Mouse (Mus musculus) forebrain, embryonic 14.5 days (tissue): ENCODE data around the gene Herc3. TPM values are rescaled to one million over a fixed set of nuclear protein-coding genes. Genes with fewer than 3 reads are reported as not detected.
A peak's percentile ranks its signal among the peaks of the same experiment; 100 is the strongest.

Experiments
- ATAC-seq: fragments of 200-750 bp; cut with Nextera tagmentation; 2 replicates; pipeline ENCODE4 v1.8.0; 2017; ENCODE audit warnings: mild to moderate bottlenecking, moderate library complexity
- DNase-seq: peaks from one replicate; pipeline ENCODE4 v3.0.0-alpha.2; 2015; ENCODE audit warnings: low spot score
- H3K27ac ChIP-seq: fragments of 300-500 bp; sonication (generic); 2 replicates; pipeline ENCODE4 v1.5.1; 2014; ENCODE audit warnings: low read depth, mild to moderate bottlenecking, control low read depth, low read length, moderate library complexity
- H3K27me3 ChIP-seq: fragments of 300-500 bp; sonication (generic); replicated peaks from 2 replicates; pipeline ENCODE4 v1.6.1; 2014; ENCODE audit warnings: low read length, control low read depth, mixed read lengths; ENCODE audit not compliant: control insufficient read depth, insufficient read depth
- H3K36me3 ChIP-seq: fragments of 300-500 bp; sonication (generic); 2 replicates; pipeline ENCODE4 v1.6.1; 2014; ENCODE audit warnings: low read length, control low read depth; ENCODE audit not compliant: control insufficient read depth, insufficient read depth
- H3K4me1 ChIP-seq: fragments of 300-500 bp; sonication (generic); 2 replicates; pipeline ENCODE4 v1.6.1; 2014; ENCODE audit warnings: antibody characterized with exemption, low read length, control low read depth; ENCODE audit not compliant: control insufficient read depth, insufficient read depth
- H3K4me2 ChIP-seq: fragments of 300-500 bp; sonication (generic); 2 replicates; pipeline ENCODE4 v1.6.1; 2014; ENCODE audit warnings: mild to moderate bottlenecking, control low read depth, low read length
- H3K4me3 ChIP-seq: fragments of 300-500 bp; sonication (generic); 2 replicates; pipeline ENCODE4 v1.5.1; 2014; ENCODE audit warnings: low read depth, low read length, control low read depth
- H3K9ac ChIP-seq: fragments of 300-500 bp; sonication (generic); 2 replicates; pipeline ENCODE4 v1.6.1; 2014; ENCODE audit warnings: mild to moderate bottlenecking, low read length, control low read depth, moderate library complexity
- H3K9me3 ChIP-seq: fragments of 300-500 bp; sonication (generic); replicated peaks from 2 replicates; pipeline ENCODE4 v1.6.1; 2016; ENCODE audit warnings: low read length, control low read depth, mixed read lengths; ENCODE audit not compliant: control insufficient read depth
- WGBS: fragments of 180-500 bp; shearing (Covaris S2); extraction: QIAGEN DNeasy Blood & Tissue Kit; methylation state at CpG from one replicate; pipeline ENCODE4 v1.1.7; 2014; 5-methylcytosine and 5-hydroxymethylcytosine counted together
- polyA plus RNA-seq: library from polyadenylated mRNA; unstranded; fragments of >200 nt; fragmentation: Nextera tagmentation; extraction: Ambion mirVana; gene quantifications from 2 replicates; pipeline ENCODE4 v1.2.1, GENCODE M21; 2014

Gene Herc3
- polyA plus RNA-seq, 1 experiment from 2014 or later: 21.2 TPM

GRCm38 (mm10) chr6:58916498-58916897 lies 85.2 kb downstream of the Herc3 start:
- Histone ChIP-seq H3K4me2 (no peak overlapping the region), H3K9ac (no peak overlapping the region), H3K9me3 (no peaks in the 10 kb centered on the region), H3K27ac (no peak overlapping the region), H3K36me3 (peaks cover 3% of the 10 kb centered on the region; the same call in 1 of the 2 replicates), H3K27me3 (no peaks in the 10 kb centered on the region), H3K4me1 (no peaks in the 10 kb centered on the region), H3K4me3 (no peak overlapping the region)
- DNase-seq (no peak), ATAC-seq (no peak)
- WGBS: 83% methylated on average over 5 of the region's 5 CpGs

DNA sequence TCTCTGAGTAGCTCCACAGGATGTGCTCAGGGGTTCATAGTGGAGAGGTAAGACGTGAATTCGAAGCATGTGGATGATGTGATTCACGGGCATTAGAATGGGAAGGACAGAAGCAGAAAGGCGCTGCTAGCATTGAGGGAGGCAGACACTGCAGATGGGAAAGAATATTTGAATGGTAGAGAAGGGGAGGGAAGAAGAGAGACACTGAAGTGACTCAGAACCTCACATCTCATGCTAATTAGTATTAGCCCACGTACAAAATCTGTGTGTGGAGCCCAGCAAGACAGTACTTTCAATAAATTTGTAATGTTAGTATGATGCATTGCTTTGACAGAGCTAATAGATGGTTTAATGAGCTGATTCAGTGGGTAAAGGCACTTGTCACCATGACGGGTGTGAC lies 89.5 kb downstream of the Herc3 start:
- ATAC-seq: no peak
- Histone ChIP-seq H3K4me1 (no peaks in the 10 kb centered on the region), H3K4me2 (no peak overlapping the region), H3K27me3 (no peaks in the 10 kb centered on the region), H3K9ac (no peak overlapping the region), H3K36me3 (peaks cover 3% of the 10 kb centered on the region; the same call in 1 of the 2 replicates), H3K27ac (no peak overlapping the region), H3K9me3 (no peaks in the 10 kb centered on the region), H3K4me3 (no peak overlapping the region)
- WGBS: 77% methylated on average over 6 of the region's 6 CpGs
- DNase-seq: no peak

- H3K27me3 ChIP-seq: no peaks in the 10 kb centered on the region
- ATAC-seq: no peak
- H3K36me3 ChIP-seq: peaks cover 3% of the 10 kb centered on the region; the same call in 1 of the 2 replicates
- H3K9ac ChIP-seq: no peak overlapping the region
- 59% methylated on average over 3 of the region's 3 CpGs for WGBS
- no peaks in the 10 kb centered on the region for H3K4me1 ChIP-seq
- no peak for DNase-seq
- H3K27ac ChIP-seq: no peak overlapping the region
- no peak overlapping the region for H3K4me3 ChIP-seq
- no peak overlapping the region for H3K4me2 ChIP-seq
- H3K9me3 ChIP-seq: no peaks in the 10 kb centered on the region
Measured at GRCm38 (mm10) chr6:58921623-58922022, 90.4 kb downstream of the Herc3 start.

DNA sequence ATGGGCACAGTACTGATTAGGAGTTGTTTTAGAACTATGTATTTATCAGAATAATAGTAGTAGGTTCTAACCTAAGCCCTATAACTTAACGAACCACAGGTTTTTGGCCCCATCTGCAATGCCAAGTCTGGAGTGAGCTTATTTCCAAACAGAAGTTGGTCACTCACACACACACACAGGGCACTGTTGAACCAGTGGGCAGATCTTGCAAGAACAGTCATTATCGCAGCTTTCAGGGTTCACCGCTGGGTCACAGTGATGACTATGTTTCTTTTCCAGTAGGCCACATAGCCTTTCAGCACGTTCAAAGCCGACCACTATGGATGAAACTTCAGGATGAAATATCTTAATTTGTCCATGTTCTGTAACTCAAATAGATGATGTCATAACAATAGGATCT lies 91.2 kb downstream of the Herc3 start:
- H3K9me3 ChIP-seq: no peaks in the 10 kb centered on the region
- H3K27ac ChIP-seq: no peak overlapping the region
- no peak for ATAC-seq
- 87% methylated on average over 5 of the region's 5 CpGs for WGBS
- H3K4me1 ChIP-seq: no peaks in the 10 kb centered on the region
- no peak for DNase-seq
- H3K4me2 ChIP-seq: no peak overlapping the region
- peaks cover 3% of the 10 kb centered on the region; the same call in 1 of the 2 replicates for H3K36me3 ChIP-seq
- H3K4me3 ChIP-seq: no peak overlapping the region
- H3K27me3 ChIP-seq: no peaks in the 10 kb centered on the region
- no peak overlapping the region for H3K9ac ChIP-seq

- H3K4me1 ChIP-seq: peaks cover 9% of the 10 kb centered on the region; the same call in 1 of the 2 replicates
- no peak overlapping the region for H3K4me2 ChIP-seq
- WGBS: 76% methylated on average over 2 of the region's 2 CpGs
- H3K9me3 ChIP-seq: no peaks in the 10 kb centered on the region
- H3K4me3 ChIP-seq: no peak overlapping the region
- no peaks in the 10 kb centered on the region for H3K27me3 ChIP-seq
- H3K36me3 ChIP-seq: no peaks in the 10 kb centered on the region
- ATAC-seq (no peak), DNase-seq (no peak)
- no peak overlapping the region for H3K9ac ChIP-seq
- H3K27ac ChIP-seq: no peak overlapping the region
Measured at GRCm38 (mm10) chr6:58927881-58928280, 96.6 kb downstream of the Herc3 start.

- no peak overlapping the region for H3K27ac ChIP-seq
- ATAC-seq (peak; percentile 35; the same call in 1 of the 2 replicates), DNase-seq (peak; percentile 83)
- no peak overlapping the region for H3K9ac ChIP-seq
- no peak overlapping the region for H3K4me3 ChIP-seq
- 81% methylated on average over 9 of the region's 9 CpGs for WGBS
- H3K27me3 ChIP-seq: no peaks in the 10 kb centered on the region
- no peak overlapping the region for H3K4me2 ChIP-seq
- no peaks in the 10 kb centered on the region for H3K9me3 ChIP-seq
- H3K36me3 ChIP-seq: no peaks in the 10 kb centered on the region
- H3K4me1 ChIP-seq: peaks cover 10% of the 10 kb centered on the region; the same call in 1 of the 2 replicates
Measured at GRCm38 (mm10) chr6:58929911-58930431, 98.7 kb downstream of the Herc3 start.

- Histone ChIP-seq H3K4me3 (no peak overlapping the region), H3K27ac (no peak overlapping the region), H3K4me2 (no peak overlapping the region), H3K27me3 (no peaks in the 10 kb centered on the region), H3K4me1 (peaks cover 10% of the 10 kb centered on the region; the same call in 1 of the 2 replicates), H3K36me3 (no peaks in the 10 kb centered on the region), H3K9ac (no peak overlapping the region), H3K9me3 (no peaks in the 10 kb centered on the region)
- no peak for ATAC-seq
- no peak for DNase-seq
- 48% methylated on average over 4 of the region's 4 CpGs for WGBS
Measured at GRCm38 (mm10) chr6:58931149-58931548, 99.9 kb downstream of the Herc3 start.

DNA sequence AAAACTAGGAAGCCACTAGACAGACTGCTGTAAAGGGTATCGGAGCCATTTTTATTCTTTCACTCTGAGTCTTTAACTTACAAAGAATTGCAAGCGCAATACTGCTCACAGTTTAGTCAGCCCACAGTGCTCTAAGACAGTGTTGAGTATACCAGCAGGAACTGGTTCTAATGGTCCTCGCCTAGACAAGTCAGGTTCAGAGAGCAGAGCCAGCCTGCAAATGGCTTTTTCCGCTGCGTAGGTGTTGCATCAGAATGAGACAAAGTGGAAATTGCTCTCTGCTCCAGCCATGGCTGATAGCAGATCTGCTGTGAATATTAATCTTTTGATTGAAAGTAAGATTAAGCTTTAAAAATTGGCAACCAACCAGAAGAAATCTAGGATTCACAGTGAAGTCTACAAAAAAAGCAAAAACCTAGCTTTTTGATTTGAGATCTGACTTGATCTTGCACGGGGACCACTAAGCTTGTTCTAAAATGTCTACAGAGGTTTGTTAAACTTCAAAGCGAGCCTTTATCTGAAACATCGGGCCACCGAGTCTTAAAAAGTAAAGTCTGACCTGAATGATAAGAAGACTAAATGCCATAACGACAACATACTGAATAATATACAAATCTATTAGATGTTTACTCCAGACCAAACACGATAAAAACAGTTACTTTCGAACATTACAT lies 101.4 kb downstream of the Herc3 start:
- Histone ChIP-seq H3K27ac (peak overlapping the region; percentile 65), H3K4me1 (peaks cover 10% of the 10 kb centered on the region; the same call in 1 of the 2 replicates), H3K9me3 (no peaks in the 10 kb centered on the region), H3K27me3 (no peaks in the 10 kb centered on the region), H3K4me3 (no peak overlapping the region), H3K9ac (no peak overlapping the region), H3K36me3 (no peaks in the 10 kb centered on the region), H3K4me2 (no peak overlapping the region; the same call in 1 of the 2 replicates)
- DNase-seq (peak; percentile 34), ATAC-seq (peak; percentile 14)
- 41% methylated on average over 12 of the region's 12 CpGs for WGBS
